Mouse (Mus musculus) embryonic fibroblast, embryonic 13.5 days (primary cell): ENCODE measurements at regions not wholly inside any gene's neighbourhood (a gene's known extent, or its start where the extent isn't known, plus 50 kb on each side); places are given as distances from the start of the nearest gene placed in this dataset.

Source experiments
- CTCF ChIP-seq: IDR thresholded peaks from 2 replicates; pipeline ENCODE4 v1.5.1; 2011; ENCODE audit warnings: mild to moderate bottlenecking, control low read depth, low read length, moderate library complexity, borderline replicate concordance; ENCODE audit not compliant: insufficient read depth
- POLR2A ChIP-seq: IDR thresholded peaks from 2 replicates; pipeline ENCODE4 v1.6.1; 2011; ENCODE audit warnings: low read depth, mild to moderate bottlenecking, control low read depth, low read length, moderate library complexity

DNA sequence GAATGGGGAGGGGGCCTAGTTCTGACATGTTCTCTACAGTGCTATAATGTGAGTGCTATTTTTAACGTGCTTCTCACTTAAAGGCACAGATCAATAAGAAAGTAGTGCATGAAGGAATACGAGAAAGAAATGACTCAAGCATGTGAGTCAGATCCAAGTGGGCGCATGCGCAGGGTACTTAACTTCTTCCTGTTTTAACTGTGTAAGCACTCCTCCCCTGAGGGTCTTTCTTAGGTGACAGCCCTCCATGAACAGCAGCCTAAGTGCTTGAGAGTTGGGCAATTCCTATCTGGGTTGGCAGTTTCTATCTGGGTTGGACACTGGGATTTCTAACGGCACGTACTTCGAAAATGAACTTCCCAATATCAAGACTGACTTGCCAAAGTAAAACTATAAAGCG lies 130.8 kb downstream of the Tas2r134 start:
- no peak for TF ChIP-seq CTCF
- TF ChIP-seq POLR2A: no peak
